Mouse (Mus musculus): ENCODE results near the gene Stim2. TPM values are rescaled to one million over a fixed set of nuclear protein-coding genes. Genes with fewer than 3 reads are reported as not detected.

The Stim2 gene
- polyA plus RNA-seq, 1 experiment from 2014 or later = 20.3 TPM

GRCm38 (mm10) chr5:54106669-54107068 is 108.4 kb downstream of the Stim2 start:
- peaks cover 10% of the 10 kb centered on the region; the same call in 1 of the 2 replicates for H3K36me3 ChIP-seq (ENCODE audit: insufficient read depth, low read length)
- ATAC-seq (no peak), DNase-seq (ENCODE audit: low spot score) (no peak)
- TF ChIP-seq CTCF (IDR thresholded peaks at IDR 0.05) (no peak), EP300 (IDR thresholded peaks at IDR 0.05) (no peak)
- H3K4me1 ChIP-seq (ENCODE audit: insufficient read depth, low read depth, low read length) = no peaks in the 10 kb centered on the region
- no peak overlapping the region for H3K4me2 ChIP-seq (replicated peaks; ENCODE audit: low read depth, low read length)
- no peaks in the 10 kb centered on the region for H3K9me3 ChIP-seq (ENCODE audit: low read length)
- 83% methylated on average over 4 of the region's 4 CpGs for WGBS
- H3K27me3 ChIP-seq (replicated peaks; ENCODE audit: insufficient read depth, low read length) = no peaks in the 10 kb centered on the region
- no peak overlapping the region for H3K9ac ChIP-seq (replicated peaks; ENCODE audit: low read depth)
- no peak overlapping the region for H3K4me3 ChIP-seq (ENCODE audit: low read depth, low read length)
- no peak overlapping the region for H3K27ac ChIP-seq (ENCODE audit: low read length)

- no peaks in the 10 kb centered on the region for H3K9me3 ChIP-seq (ENCODE audit: low read length)
- ATAC-seq = no peak
- H3K27me3 ChIP-seq (replicated peaks; ENCODE audit: insufficient read depth, low read length) = no peaks in the 10 kb centered on the region
- no peak for DNase-seq (ENCODE audit: low spot score)
- H3K9ac ChIP-seq (replicated peaks; ENCODE audit: low read depth) = no peak overlapping the region
- TF ChIP-seq CTCF (IDR thresholded peaks at IDR 0.05) = no peak
- TF ChIP-seq EP300 (IDR thresholded peaks at IDR 0.05) = no peak
- WGBS = 46% methylated on average over 6 of the region's 6 CpGs
- peaks cover 10% of the 10 kb centered on the region; the same call in 1 of the 2 replicates for H3K36me3 ChIP-seq (ENCODE audit: insufficient read depth, low read length)
- H3K4me1 ChIP-seq (ENCODE audit: insufficient read depth, low read depth, low read length) = no peaks in the 10 kb centered on the region
- H3K27ac ChIP-seq (ENCODE audit: low read length) = no peak overlapping the region
- no peak overlapping the region for H3K4me3 ChIP-seq (ENCODE audit: low read depth, low read length)
- no peak overlapping the region for H3K4me2 ChIP-seq (replicated peaks; ENCODE audit: low read depth, low read length)
Measured at GRCm38 (mm10) chr5:54107069-54107468, 108.8 kb downstream of the Stim2 start.

GRCm38 (mm10) chr5:54109096-54109495 is 110.8 kb downstream of the Stim2 start:
- TF ChIP-seq CTCF (IDR thresholded peaks at IDR 0.05) = no peak
- TF ChIP-seq EP300 (IDR thresholded peaks at IDR 0.05) = no peak
- Histone ChIP-seq H3K27ac (ENCODE audit: low read length) (no peak overlapping the region), H3K4me3 (ENCODE audit: low read depth, low read length) (no peak overlapping the region), H3K9ac (replicated peaks; ENCODE audit: low read depth) (no peak overlapping the region), H3K27me3 (replicated peaks; ENCODE audit: insufficient read depth, low read length) (no peaks in the 10 kb centered on the region), H3K4me1 (ENCODE audit: insufficient read depth, low read depth, low read length) (no peaks in the 10 kb centered on the region), H3K9me3 (ENCODE audit: low read length) (no peaks in the 10 kb centered on the region), H3K36me3 (ENCODE audit: insufficient read depth, low read length) (peaks cover 10% of the 10 kb centered on the region; the same call in 1 of the 2 replicates), H3K4me2 (replicated peaks; ENCODE audit: low read depth, low read length) (no peak overlapping the region)
- ATAC-seq (no peak), DNase-seq (ENCODE audit: low spot score) (no peak)
- 81% methylated on average over 5 of the region's 5 CpGs for WGBS

DNA sequence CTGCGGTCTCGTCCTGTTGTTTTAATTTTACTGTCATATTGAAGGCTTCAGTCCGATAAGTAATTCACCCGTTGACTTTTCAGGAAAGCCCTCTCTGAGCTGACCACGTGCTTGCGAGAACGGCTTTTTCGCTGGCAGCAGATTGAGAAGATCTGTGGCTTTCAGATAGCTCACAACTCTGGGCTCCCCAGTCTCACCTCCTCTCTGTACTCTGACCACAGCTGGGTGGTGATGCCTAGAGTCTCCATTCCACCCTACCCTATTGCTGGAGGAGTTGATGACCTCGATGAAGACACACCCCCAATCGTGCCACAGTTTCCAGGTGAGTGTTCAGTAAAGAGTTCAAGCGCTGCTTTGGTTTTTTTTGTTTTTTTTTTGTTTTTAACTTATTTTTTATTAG is 112.5 kb downstream of the Stim2 start:
- WGBS = 90% methylated on average over 11 of the region's 11 CpGs
- Histone ChIP-seq H3K4me1 (ENCODE audit: insufficient read depth, low read depth, low read length) (no peaks in the 10 kb centered on the region), H3K27me3 (replicated peaks; ENCODE audit: insufficient read depth, low read length) (no peaks in the 10 kb centered on the region), H3K9ac (replicated peaks; ENCODE audit: low read depth) (no peak overlapping the region), H3K27ac (ENCODE audit: low read length) (no peak overlapping the region), H3K36me3 (ENCODE audit: insufficient read depth, low read length) (peaks cover 4% of the 10 kb centered on the region), H3K4me3 (ENCODE audit: low read depth, low read length) (no peak overlapping the region), H3K9me3 (ENCODE audit: low read length) (no peaks in the 10 kb centered on the region), H3K4me2 (replicated peaks; ENCODE audit: low read depth, low read length) (no peak overlapping the region)
- no peak for TF ChIP-seq CTCF (IDR thresholded peaks at IDR 0.05)
- no peak for DNase-seq (ENCODE audit: low spot score)
- ATAC-seq = no peak

DNA sequence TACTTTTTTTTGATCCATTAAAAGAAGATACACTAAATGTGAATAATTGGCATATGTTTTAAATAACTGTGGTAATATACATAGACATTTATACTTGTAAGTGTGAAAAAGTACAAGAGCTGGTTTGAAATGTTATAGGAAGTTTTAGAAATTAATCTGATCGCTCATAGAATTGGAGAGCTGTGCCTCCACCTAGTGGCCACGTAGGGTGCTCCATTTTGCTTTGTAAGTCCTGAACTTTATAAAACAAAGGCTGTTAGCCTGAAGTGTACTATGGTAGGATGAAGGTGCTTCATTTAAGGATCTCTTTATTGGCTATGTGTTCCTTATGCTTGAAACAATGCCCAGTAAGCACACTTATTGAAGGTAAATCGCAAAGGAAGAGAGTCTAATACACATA is 115.0 kb downstream of the Stim2 start:
- no peak overlapping the region for H3K27ac ChIP-seq (ENCODE audit: low read length)
- WGBS = 28% methylated on average over 3 of the region's 3 CpGs
- no peak overlapping the region for H3K9ac ChIP-seq (replicated peaks; ENCODE audit: low read depth)
- no peaks in the 10 kb centered on the region for H3K27me3 ChIP-seq (replicated peaks; ENCODE audit: insufficient read depth, low read length)
- peak; percentile 82 for DNase-seq (ENCODE audit: low spot score)
- H3K4me3 ChIP-seq (ENCODE audit: low read depth, low read length) = no peak overlapping the region
- H3K4me1 ChIP-seq (ENCODE audit: insufficient read depth, low read depth, low read length) = no peaks in the 10 kb centered on the region
- H3K9me3 ChIP-seq (ENCODE audit: low read length) = no peaks in the 10 kb centered on the region
- ATAC-seq = no peak
- H3K4me2 ChIP-seq (replicated peaks; ENCODE audit: low read depth, low read length) = no peak overlapping the region
- peaks cover 11% of the 10 kb centered on the region for H3K36me3 ChIP-seq (ENCODE audit: insufficient read depth, low read length)
- TF ChIP-seq EP300 (IDR thresholded peaks at IDR 0.05) (no peak), CTCF (IDR thresholded peaks at IDR 0.05) (peak; percentile 85)

- Histone ChIP-seq H3K4me1 (ENCODE audit: insufficient read depth, low read depth, low read length) (no peaks in the 10 kb centered on the region), H3K27ac (ENCODE audit: low read length) (no peak overlapping the region), H3K4me2 (replicated peaks; ENCODE audit: low read depth, low read length) (no peak overlapping the region), H3K27me3 (replicated peaks; ENCODE audit: insufficient read depth, low read length) (no peaks in the 10 kb centered on the region), H3K4me3 (ENCODE audit: low read depth, low read length) (no peak overlapping the region), H3K36me3 (ENCODE audit: insufficient read depth, low read length) (peaks cover 11% of the 10 kb centered on the region), H3K9me3 (ENCODE audit: low read length) (no peaks in the 10 kb centered on the region), H3K9ac (replicated peaks; ENCODE audit: low read depth) (no peak overlapping the region)
- 89% methylated on average over 10 of the region's 10 CpGs for WGBS
- DNase-seq (ENCODE audit: low spot score) (no peak), ATAC-seq (no peak)
- no peak for TF ChIP-seq CTCF (IDR thresholded peaks at IDR 0.05)
- no peak for TF ChIP-seq EP300 (IDR thresholded peaks at IDR 0.05)
Measured at GRCm38 (mm10) chr5:54116538-54116937, 118.2 kb downstream of the Stim2 start.

All from lung, postnatal 0 days (tissue).